Mouse (Mus musculus) lung, postnatal 0 days (tissue): ENCODE results near the gene Rps6ka5. TPM values are rescaled to one million over a fixed set of nuclear protein-coding genes. Genes with fewer than 3 reads are reported as not detected.

ENCODE experiments used
- ATAC-seq: fragments of 200-750 bp; cut with Nextera tagmentation; 2 replicates; pipeline ENCODE4 v1.8.0; 2017; ENCODE audit warnings: moderate library complexity
- DNase-seq: peaks from one replicate; pipeline ENCODE4 v3.0.0-alpha.2; 2016; ENCODE audit warnings: low spot score
- H3K27ac ChIP-seq: fragments of 300-500 bp; sonication (generic); 2 replicates; pipeline ENCODE4 v1.5.1; 2014; ENCODE audit warnings: antibody characterized with exemption, mild to moderate bottlenecking, low read length, mixed read lengths
- H3K27me3 ChIP-seq: fragments of 300-500 bp; sonication (generic); replicated peaks from 2 replicates; pipeline ENCODE4 v1.6.1; 2014; ENCODE audit warnings: low read length, mixed read lengths; ENCODE audit not compliant: insufficient read depth
- H3K36me3 ChIP-seq: fragments of 300-500 bp; sonication (generic); 2 replicates; pipeline ENCODE4 v1.6.1; 2014; ENCODE audit warnings: low read length, mixed read lengths; ENCODE audit not compliant: insufficient read depth
- H3K4me1 ChIP-seq: fragments of 300-500 bp; sonication (generic); 2 replicates; pipeline ENCODE4 v1.6.1; 2014; ENCODE audit warnings: antibody characterized with exemption, low read depth, low read length, mixed read lengths; ENCODE audit not compliant: insufficient read depth
- H3K4me2 ChIP-seq: fragments of 300-500 bp; sonication (generic); replicated peaks from 2 replicates; pipeline ENCODE4 v1.6.1; 2014; ENCODE audit warnings: low read depth, mild to moderate bottlenecking, low read length, moderate library complexity, mixed read lengths
- H3K4me3 ChIP-seq: fragments of 300-500 bp; sonication (generic); 2 replicates; pipeline ENCODE4 v1.5.1; 2014; ENCODE audit warnings: low read depth, low read length
- H3K9ac ChIP-seq: fragments of 300-500 bp; sonication (generic); replicated peaks from 2 replicates; pipeline ENCODE4 v1.6.1; 2014; ENCODE audit warnings: low read depth, mild to moderate bottlenecking
- H3K9me3 ChIP-seq: fragments of 300-500 bp; sonication (generic); 2 replicates; pipeline ENCODE4 v1.6.1; 2016; ENCODE audit warnings: low read length, mixed read lengths
- CTCF ChIP-seq: IDR thresholded peaks from 2 replicates; pipeline ENCODE4 v1.5.1; 2016; ENCODE audit warnings: antibody characterized with exemption, mild to moderate bottlenecking
- EP300 ChIP-seq: IDR thresholded peaks from 2 replicates; pipeline ENCODE4 v1.6.1; 2016; ENCODE audit warnings: antibody characterized with exemption, mild to moderate bottlenecking, control low read depth
- WGBS: fragments of 180-500 bp; shearing (Covaris S2); extraction: QIAGEN DNeasy Blood & Tissue Kit; methylation state at CpG from one replicate; pipeline ENCODE4 v1.1.7; 2014; 5-methylcytosine and 5-hydroxymethylcytosine counted together
- polyA plus RNA-seq: library from polyadenylated mRNA; unstranded; fragments of >200 nt; fragmentation: Nextera tagmentation; extraction: Ambion mirVana; gene quantifications from 2 replicates; pipeline ENCODE4 v1.2.1, GENCODE M21; 2015

Rps6ka5 gene
- polyA plus RNA-seq, 1 experiment from 2014 or later, result 2.3 TPM

GRCm38 (mm10) chr12:100624854-100625447 is 101.8 kb downstream of the Rps6ka5 start:
- Histone ChIP-seq H3K4me2 (no peak overlapping the region), H3K4me1 (no peaks in the 10 kb centered on the region), H3K4me3 (no peak overlapping the region), H3K9ac (no peak overlapping the region), H3K27me3 (no peaks in the 10 kb centered on the region), H3K27ac (no peak overlapping the region), H3K36me3 (no peaks in the 10 kb centered on the region), H3K9me3 (no peaks in the 10 kb centered on the region)
- TF ChIP-seq CTCF (no peak), EP300 (no peak)
- DNase-seq (no peak), ATAC-seq (no peak)
- 78% methylated on average over 3 of the region's 3 CpGs for WGBS

- no peaks in the 10 kb centered on the region for H3K4me1 ChIP-seq
- TF ChIP-seq CTCF (no peak), EP300 (no peak)
- ATAC-seq (no peak), DNase-seq (no peak)
- H3K27ac ChIP-seq, result no peak overlapping the region
- H3K4me2 ChIP-seq, result no peak overlapping the region
- no peak overlapping the region for H3K4me3 ChIP-seq
- 60% methylated on average over 2 of the region's 2 CpGs for WGBS
- H3K9me3 ChIP-seq, result no peaks in the 10 kb centered on the region
- no peak overlapping the region for H3K9ac ChIP-seq
- no peaks in the 10 kb centered on the region for H3K27me3 ChIP-seq
- H3K36me3 ChIP-seq, result no peaks in the 10 kb centered on the region
Measured at GRCm38 (mm10) chr12:100615251-100615650, 111.5 kb downstream of the Rps6ka5 start.

GRCm38 (mm10) chr12:100613878-100614277 is 112.9 kb downstream of the Rps6ka5 start:
- H3K27me3 ChIP-seq, result no peaks in the 10 kb centered on the region
- H3K9me3 ChIP-seq, result no peaks in the 10 kb centered on the region
- H3K4me2 ChIP-seq, result no peak overlapping the region
- no peak overlapping the region for H3K27ac ChIP-seq
- no peaks in the 10 kb centered on the region for H3K36me3 ChIP-seq
- H3K9ac ChIP-seq, result no peak overlapping the region
- TF ChIP-seq EP300, result no peak
- TF ChIP-seq CTCF, result no peak
- no peak overlapping the region for H3K4me3 ChIP-seq
- ATAC-seq (no peak), DNase-seq (no peak)
- 80% methylated on average over 2 of the region's 2 CpGs for whole genome bisulfite sequencing
- no peaks in the 10 kb centered on the region for H3K4me1 ChIP-seq

- Histone ChIP-seq H3K9ac (no peak overlapping the region), H3K9me3 (no peaks in the 10 kb centered on the region), H3K4me2 (no peak overlapping the region), H3K27me3 (no peaks in the 10 kb centered on the region), H3K4me3 (no peak overlapping the region), H3K4me1 (no peaks in the 10 kb centered on the region), H3K27ac (no peak overlapping the region), H3K36me3 (no peaks in the 10 kb centered on the region)
- TF ChIP-seq EP300 (no peak), CTCF (no peak)
- ATAC-seq (no peak), DNase-seq (no peak)
- WGBS, result 34% methylated on average over 5 of the region's 5 CpGs
Measured at GRCm38 (mm10) chr12:100613192-100613700, 113.5 kb downstream of the Rps6ka5 start.

- Histone ChIP-seq H3K4me3 (no peak overlapping the region), H3K4me1 (no peaks in the 10 kb centered on the region), H3K9ac (no peak overlapping the region), H3K4me2 (no peak overlapping the region), H3K9me3 (no peaks in the 10 kb centered on the region), H3K27ac (no peak overlapping the region), H3K27me3 (no peaks in the 10 kb centered on the region), H3K36me3 (no peaks in the 10 kb centered on the region)
- WGBS, result 81% methylated on average over 5 of the region's 5 CpGs
- ATAC-seq (no peak), DNase-seq (no peak)
- TF ChIP-seq CTCF, result no peak
- no peak for TF ChIP-seq EP300
Measured at GRCm38 (mm10) chr12:100609766-100610165, 117.0 kb downstream of the Rps6ka5 start.

GRCm38 (mm10) chr12:100609064-100609463 is 117.7 kb downstream of the Rps6ka5 start:
- no peak overlapping the region for H3K9ac ChIP-seq
- no peak for TF ChIP-seq EP300
- no peak for TF ChIP-seq CTCF
- no peak for DNase-seq
- H3K4me1 ChIP-seq, result no peaks in the 10 kb centered on the region
- WGBS, result 41% methylated on average over 5 of the region's 5 CpGs
- no peak overlapping the region for H3K4me3 ChIP-seq
- H3K36me3 ChIP-seq, result no peaks in the 10 kb centered on the region
- no peak overlapping the region for H3K4me2 ChIP-seq
- H3K27ac ChIP-seq, result no peak overlapping the region
- no peaks in the 10 kb centered on the region for H3K27me3 ChIP-seq
- no peaks in the 10 kb centered on the region for H3K9me3 ChIP-seq
- ATAC-seq, result no peak

- TF ChIP-seq EP300, result no peak
- peak; percentile 57 for TF ChIP-seq CTCF
- ATAC-seq (no peak), DNase-seq (no peak)
- Histone ChIP-seq H3K27me3 (no peaks in the 10 kb centered on the region), H3K4me1 (no peaks in the 10 kb centered on the region), H3K36me3 (no peaks in the 10 kb centered on the region), H3K9me3 (no peaks in the 10 kb centered on the region), H3K27ac (no peak overlapping the region), H3K4me3 (no peak overlapping the region), H3K4me2 (no peak overlapping the region), H3K9ac (no peak overlapping the region)
- WGBS, result 100% methylated on average over 1 of the region's 1 CpGs
Measured at GRCm38 (mm10) chr12:100606733-100607132, 120.0 kb downstream of the Rps6ka5 start.
